Mouse (Mus musculus) testis, adult 2 months (tissue): ENCODE measurements at regions not wholly inside any gene's neighbourhood (a gene's known extent, or its start where the extent isn't known, plus 50 kb on each side); places are given as distances from the start of the nearest gene placed in this dataset.

ENCODE experiments used
- CTCF ChIP-seq: fragments of 200-500 bp; IDR thresholded peaks from 2 replicates; pipeline ENCODE4 v1.5.1; 2012; ENCODE audit warnings: low read depth, mild to moderate bottlenecking, inconsistent platforms, low read length, moderate library complexity; ENCODE audit not compliant: control insufficient read depth, insufficient read depth, insufficient replicate concordance
- POLR2A ChIP-seq: fragments of 200-500 bp; IDR thresholded peaks from 2 replicates; pipeline ENCODE4 v1.6.1; 2012; ENCODE audit warnings: low read depth, mild to moderate bottlenecking, inconsistent platforms, low read length, moderate library complexity; ENCODE audit not compliant: control insufficient read depth

GRCm38 (mm10) chr14:58761291-58761690 is 381.4 kb downstream of the 1700129C05Rik start:
- TF ChIP-seq POLR2A = no peak
- no peak for TF ChIP-seq CTCF
